Mouse (Mus musculus) stomach, embryonic 14.5 days (tissue): ENCODE measurements around the gene Spata25. TPM values are rescaled to one million over a fixed set of nuclear protein-coding genes. Genes with fewer than 3 reads are reported as not detected.
A peak's percentile ranks its signal among the peaks of the same experiment; 100 is the strongest.
"Not testable (repeated sequence)": the region's sequence is repeated elsewhere in the genome, so short reads cannot be mapped to it uniquely, and the experiment has no call there.

Experiments
- ATAC-seq: fragments of 200-750 bp; cut with Nextera tagmentation; 2 replicates; pipeline ENCODE4 v1.8.0; 2017; ENCODE audit warnings: low read depth, moderate TSS enrichment; ENCODE audit not compliant: insufficient number of reproducible peaks, insufficient read depth, low FRiP score
- H3K27ac ChIP-seq: fragments of 300-500 bp; sonication (generic); 2 replicates; pipeline ENCODE4 v1.5.1; 2014; ENCODE audit warnings: mild to moderate bottlenecking, low read length, moderate library complexity, mixed read lengths
- H3K27me3 ChIP-seq: fragments of 300-500 bp; sonication (generic); 2 replicates; pipeline ENCODE4 v1.6.1; 2014; ENCODE audit warnings: low read length, control low read depth, mixed read lengths; ENCODE audit not compliant: control insufficient read depth, insufficient read depth
- H3K36me3 ChIP-seq: fragments of 300-500 bp; sonication (generic); 2 replicates; pipeline ENCODE4 v1.6.1; 2014; ENCODE audit warnings: mild to moderate bottlenecking, control low read depth, low read length, moderate library complexity, mixed read lengths; ENCODE audit not compliant: control insufficient read depth, insufficient read depth
- H3K4me1 ChIP-seq: fragments of 300-500 bp; sonication (generic); 2 replicates; pipeline ENCODE4 v1.6.1; 2014; ENCODE audit warnings: low read length, control low read depth, mixed read lengths; ENCODE audit not compliant: control insufficient read depth, insufficient read depth
- H3K4me2 ChIP-seq: fragments of 300-500 bp; sonication (generic); replicated peaks from 2 replicates; pipeline ENCODE4 v1.6.1; 2014; ENCODE audit warnings: low read depth, low read length, control low read depth
- H3K4me3 ChIP-seq: fragments of 300-500 bp; sonication (generic); 2 replicates; pipeline ENCODE4 v1.5.1; 2014; ENCODE audit warnings: low read depth, low read length, control low read depth
- H3K9ac ChIP-seq: fragments of 300-500 bp; sonication (generic); replicated peaks from 2 replicates; pipeline ENCODE4 v1.6.1; 2014; ENCODE audit warnings: low read depth, mild to moderate bottlenecking, control low read depth, low read length, moderate library complexity, mixed read lengths
- H3K9me3 ChIP-seq: fragments of 300-500 bp; sonication (generic); 2 replicates; pipeline ENCODE4 v1.6.1; 2016; ENCODE audit warnings: low read depth, low read length, control low read depth; ENCODE audit not compliant: control insufficient read depth
- WGBS: fragments of 180-500 bp; shearing (Covaris S2); extraction: QIAGEN DNeasy Blood & Tissue Kit; methylation state at CpG from one replicate; pipeline ENCODE4 v1.1.7; 2014; 5-methylcytosine and 5-hydroxymethylcytosine counted together
- polyA plus RNA-seq: library from polyadenylated mRNA; unstranded; fragments of >200 nt; fragmentation: Nextera tagmentation; extraction: Ambion mirVana; gene quantifications from 2 replicates; pipeline ENCODE4 v1.2.1, GENCODE M21; 2014

The Spata25 gene
- polyA plus RNA-seq, 1 experiment from 2014 or later, result not detected

DNA sequence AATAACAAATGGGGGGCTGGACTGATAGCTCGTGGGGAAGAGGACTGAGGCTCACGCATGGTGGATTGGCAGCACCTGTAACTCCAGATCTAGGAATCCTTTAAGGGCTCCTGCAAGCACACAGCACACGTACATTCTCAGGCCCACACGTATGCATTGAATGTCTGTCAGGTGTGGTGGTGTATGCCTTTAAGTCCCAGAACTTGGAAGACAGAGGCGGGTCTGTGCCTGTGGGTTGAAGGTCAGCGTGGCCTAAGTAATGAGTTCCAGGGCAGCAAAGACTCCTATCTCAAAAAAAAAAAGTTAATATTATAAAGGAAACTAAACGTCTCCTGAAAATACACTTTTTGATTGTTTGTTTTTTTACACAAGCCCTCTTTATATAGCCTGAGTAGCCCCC, 21.7 kb downstream of the Spata25 start:
- H3K27me3 ChIP-seq, result no peaks in the 10 kb centered on the region
- H3K27ac ChIP-seq, result no peak overlapping the region
- H3K9me3 ChIP-seq, result no peaks in the 10 kb centered on the region
- H3K36me3 ChIP-seq, result peaks cover 5% of the 10 kb centered on the region; the same call in 1 of the 2 replicates
- 76% methylated on average over 7 of the region's 7 CpGs for WGBS
- no peak overlapping the region for H3K9ac ChIP-seq
- H3K4me3 ChIP-seq, result no peak overlapping the region
- peaks cover 7% of the 10 kb centered on the region; the same call in 1 of the 2 replicates for H3K4me1 ChIP-seq
- no peak overlapping the region for H3K4me2 ChIP-seq
- no peak for ATAC-seq

DNA sequence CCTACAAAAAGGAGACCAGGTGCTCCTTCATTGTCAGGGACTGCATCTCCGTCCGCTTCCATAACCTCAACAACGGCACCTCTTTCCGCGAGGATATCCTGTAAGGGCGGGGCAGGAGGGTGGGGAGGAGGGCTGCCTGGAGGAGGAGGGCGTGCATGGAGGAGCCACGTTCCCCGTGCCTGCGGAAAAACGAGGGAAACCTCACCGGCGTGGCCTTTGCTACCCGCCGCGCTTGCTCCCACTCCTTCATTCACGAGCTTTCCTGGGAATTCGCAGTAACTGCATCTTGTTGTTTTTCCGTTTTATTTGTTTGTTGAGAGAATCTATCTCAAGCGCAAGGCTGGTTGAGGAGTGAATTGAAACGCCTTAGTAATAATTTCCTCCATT, 23.0 kb downstream of the Spata25 start:
- Histone ChIP-seq H3K27me3 (no peaks in the 10 kb centered on the region), H3K9me3 (no peaks in the 10 kb centered on the region), H3K4me2 (peak overlapping the region; percentile 66), H3K9ac (peak overlapping the region; percentile 49), H3K4me3 (peak overlapping the region; percentile 62), H3K36me3 (peaks cover 6% of the 10 kb centered on the region; the same call in 1 of the 2 replicates), H3K4me1 (peaks cover 7% of the 10 kb centered on the region; the same call in 1 of the 2 replicates), H3K27ac (peak overlapping the region; percentile 30; the same call in 1 of the 2 replicates)
- WGBS, result under 1% methylated on average over 21 of the region's 21 CpGs
- peak; percentile 48; the same call in 1 of the 2 replicates for ATAC-seq

DNA sequence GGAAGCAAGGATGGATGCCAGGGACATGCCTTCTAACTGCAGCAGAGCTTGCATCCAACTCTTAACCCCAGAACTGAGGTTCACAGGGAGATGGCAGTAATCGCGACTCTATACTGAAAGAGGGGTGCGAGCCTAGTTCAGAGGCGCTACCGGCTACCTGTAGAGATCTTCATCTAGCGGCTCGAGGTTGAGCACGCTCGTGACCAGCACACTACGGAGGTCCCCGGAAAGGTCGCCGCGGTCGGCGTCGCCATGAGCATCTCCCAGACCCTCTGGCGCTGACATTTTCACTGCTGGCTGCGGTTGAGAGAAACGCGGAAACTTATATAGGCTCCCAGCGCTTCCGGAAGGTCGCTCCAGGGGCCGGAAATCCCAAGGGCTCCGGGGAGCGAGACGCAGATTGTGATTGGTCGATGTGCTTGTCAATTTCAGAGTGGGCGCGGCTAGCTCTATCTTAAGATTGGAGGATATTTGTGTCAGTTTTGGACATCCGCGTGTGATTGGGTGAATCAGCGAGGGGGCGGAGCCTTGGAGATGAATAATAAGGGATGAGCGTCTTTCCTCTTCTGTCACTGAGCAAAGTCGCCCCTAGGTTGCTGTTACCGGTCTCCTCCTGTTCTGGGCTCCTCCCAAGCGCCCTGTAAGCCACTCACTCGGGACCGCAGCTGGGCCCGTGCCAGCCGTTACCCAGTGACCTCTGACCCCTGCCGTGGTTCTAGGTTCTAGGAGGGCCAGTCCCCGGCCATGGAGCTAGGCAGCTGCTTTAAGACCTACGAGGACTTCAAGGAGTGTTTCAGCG, 23.6 kb downstream of the Spata25 start, which contains the start of the genes Acot8 and Zswim3:
Gene Acot8 (minus strand): TSS at position 350 of the 799 bp plus-strand sequence.
Gene Zswim3 (plus strand): TSS at position 566 of the 799 bp plus-strand sequence.
- no peaks in the 10 kb centered on the region for H3K27me3 ChIP-seq
- H3K4me1 ChIP-seq, result peaks cover 7% of the 10 kb centered on the region; the same call in 1 of the 2 replicates
- peak within 1 kb of the TSS; percentile 62 for H3K4me3 ChIP-seq
- H3K36me3 ChIP-seq, result peaks cover 8% of the 10 kb centered on the region; the same call in 1 of the 2 replicates
- WGBS, result under 1% methylated on average over 47 of the region's 47 CpGs
- ATAC-seq, result peak; percentile 99
- H3K9me3 ChIP-seq, result no peaks in the 10 kb centered on the region
- H3K27ac ChIP-seq, result peak within 1 kb of the TSS; percentile 50
- H3K4me2 ChIP-seq, result peak within 1 kb of the TSS; percentile 66
- H3K9ac ChIP-seq, result peak within 1 kb of the TSS; percentile 67

DNA sequence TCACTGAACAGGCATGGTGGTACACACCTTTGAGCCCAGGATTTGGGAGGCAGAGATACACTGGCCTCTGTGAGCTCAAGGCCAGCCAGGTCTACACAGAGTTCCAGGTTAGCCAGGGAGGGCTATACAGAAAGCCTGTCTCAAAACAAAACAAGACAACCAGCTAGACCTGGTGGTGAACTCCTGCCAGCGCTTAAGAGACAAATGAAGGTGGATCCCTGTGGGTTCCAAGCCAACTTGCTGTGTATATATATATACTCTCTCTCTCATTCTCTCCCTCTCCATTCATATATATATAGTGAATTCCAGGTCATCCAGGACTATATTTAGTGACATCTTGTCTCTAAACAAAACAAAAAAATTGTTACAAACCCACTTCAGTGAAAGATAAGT, 24.4 kb downstream of the Spata25 start:
- ATAC-seq, result no peak
- no peak overlapping the region for H3K27ac ChIP-seq
- peaks cover 7% of the 10 kb centered on the region; the same call in 1 of the 2 replicates for H3K4me1 ChIP-seq
- H3K36me3 ChIP-seq, result peaks cover 5% of the 10 kb centered on the region; the same call in 1 of the 2 replicates
- H3K9ac ChIP-seq, result peak overlapping the region; percentile 67; the same call in 1 of the 2 replicates
- no peaks in the 10 kb centered on the region for H3K27me3 ChIP-seq
- peak overlapping the region; percentile 66 for H3K4me2 ChIP-seq
- 23% methylated on average over 1 of the region's 1 CpGs for WGBS
- peak overlapping the region; percentile 62 for H3K4me3 ChIP-seq
- no peaks in the 10 kb centered on the region for H3K9me3 ChIP-seq

DNA sequence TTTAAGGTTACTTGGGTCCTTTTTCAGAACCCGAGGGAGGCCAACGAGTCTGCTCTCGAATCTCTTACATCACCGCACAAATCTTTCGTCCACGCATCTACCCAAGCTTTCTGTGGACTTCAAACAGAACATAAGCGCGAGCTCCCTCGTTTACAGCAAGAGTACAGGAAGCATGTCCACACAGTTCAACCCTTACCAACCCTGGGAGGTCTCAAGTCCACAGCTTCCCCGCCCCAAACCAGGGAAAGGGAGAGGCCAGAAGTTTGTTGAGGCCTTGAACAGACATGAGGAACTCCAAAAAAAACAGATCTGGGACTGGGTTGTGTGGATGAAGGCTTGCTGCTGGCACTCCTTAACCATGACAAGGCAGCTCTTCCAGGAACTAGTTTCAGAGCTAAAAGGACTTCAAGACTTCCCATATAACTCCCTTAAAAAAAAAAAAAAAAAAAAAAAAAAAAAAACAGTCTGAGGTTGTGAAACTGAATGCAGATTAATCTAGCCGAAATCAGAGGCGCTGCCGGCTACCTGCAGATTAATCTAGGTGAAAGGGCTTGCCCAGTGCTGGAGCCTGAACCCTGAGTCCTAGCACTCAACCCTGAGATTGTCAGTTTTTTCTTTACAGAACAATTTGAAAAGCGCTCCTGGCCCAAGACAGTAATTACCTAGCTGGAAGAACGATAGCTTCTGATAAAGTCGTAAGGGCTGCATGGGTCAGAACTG, 25.0 kb downstream of the Spata25 start:
- 90% methylated on average over 16 of the region's 16 CpGs for WGBS
- no peak for ATAC-seq

DNA sequence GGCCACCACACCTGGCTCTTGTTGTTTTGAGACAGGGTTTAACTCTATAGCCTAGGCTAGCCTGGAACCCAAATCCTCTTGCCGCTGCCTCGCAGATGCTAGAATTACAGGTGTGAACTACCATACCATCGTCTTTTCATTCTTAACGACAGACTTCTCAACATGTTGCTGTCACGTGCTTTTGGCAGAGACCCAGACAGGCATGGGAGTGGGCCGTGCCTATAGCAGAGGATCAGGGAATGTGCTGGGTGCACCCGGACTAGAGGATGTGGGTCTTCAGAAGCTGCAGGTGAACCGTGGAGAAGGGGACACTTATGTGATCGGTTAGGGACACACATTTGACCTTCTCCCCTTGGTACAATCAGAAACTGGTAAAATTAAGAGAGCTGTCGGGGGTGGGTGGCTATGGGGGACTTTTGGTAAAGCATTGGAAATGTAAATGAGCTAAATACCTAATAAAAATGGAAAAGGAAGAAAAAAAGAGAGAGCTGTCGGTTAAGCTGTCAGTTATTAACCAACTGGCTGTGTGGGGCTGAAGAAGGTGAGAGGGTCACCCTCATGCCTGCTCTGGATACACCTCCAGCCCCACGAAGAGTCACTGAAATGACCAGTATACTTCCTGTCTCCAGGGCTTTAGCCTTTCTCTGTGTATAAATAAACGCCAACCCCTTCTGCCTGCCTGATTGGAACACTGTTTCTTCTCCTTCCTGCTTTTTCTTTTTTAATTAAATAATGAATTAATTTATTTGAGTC, 27.9 kb downstream of the Spata25 start:
- Histone ChIP-seq H3K9ac (no peak overlapping the region), H3K4me2 (no peak overlapping the region), H3K4me3 (no peak overlapping the region), H3K9me3 (no peaks in the 10 kb centered on the region), H3K27me3 (no peaks in the 10 kb centered on the region), H3K27ac (no peak overlapping the region), H3K4me1 (peaks cover 5% of the 10 kb centered on the region; the same call in 1 of the 2 replicates), H3K36me3 (peaks cover 20% of the 10 kb centered on the region)
- no peak for ATAC-seq
- 89% methylated on average over 13 of the region's 13 CpGs for WGBS

More for the DNA sequence above, 25.0 kb downstream of the Spata25 start:
- H3K4me2 ChIP-seq, result peak overlapping the region; percentile 66; the same call in 1 of the 2 replicates
- H3K27me3 ChIP-seq, result no peaks in the 10 kb centered on the region
- H3K4me3 ChIP-seq, result peak overlapping the region; percentile 62; the same call in 1 of the 2 replicates
- H3K9me3 ChIP-seq, result no peaks in the 10 kb centered on the region
- peaks cover 7% of the 10 kb centered on the region; the same call in 1 of the 2 replicates for H3K4me1 ChIP-seq
- H3K9ac ChIP-seq, result peak overlapping the region; percentile 67; the same call in 1 of the 2 replicates
- H3K36me3 ChIP-seq, result peaks cover 3% of the 10 kb centered on the region; the same call in 1 of the 2 replicates
- no peak overlapping the region for H3K27ac ChIP-seq

DNA sequence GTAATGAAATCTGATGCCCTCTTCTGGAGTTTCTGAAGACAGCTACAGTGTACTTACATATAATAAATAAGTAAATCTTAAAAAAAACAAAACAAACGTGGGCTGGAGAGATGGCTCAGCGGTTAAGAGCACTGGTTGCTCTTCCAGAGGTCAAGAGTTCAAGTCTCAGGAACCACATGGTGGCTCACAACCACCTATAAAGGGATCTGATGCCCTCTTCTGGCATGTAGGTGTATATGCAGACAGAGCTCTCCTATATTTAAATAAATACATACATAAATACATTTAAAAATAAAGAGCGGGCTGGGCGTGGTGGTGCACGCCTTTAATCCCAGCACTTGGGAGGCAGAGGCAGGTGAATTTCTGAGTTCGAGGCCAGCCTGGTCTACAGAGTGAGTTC, 29.8 kb downstream of the Spata25 start:
- H3K4me2 ChIP-seq, H3K9ac ChIP-seq, H3K4me1 ChIP-seq, H3K9me3 ChIP-seq, H3K4me3 ChIP-seq, H3K27me3 ChIP-seq, H3K27ac ChIP-seq, ATAC-seq: not testable (repeated sequence)
- 78% methylated on average over 6 of the region's 6 CpGs for WGBS
- peaks cover 30% of the 10 kb centered on the region for H3K36me3 ChIP-seq
